Mouse (Mus musculus): ENCODE measurements around the gene Mrps33. TPM values are rescaled to one million over a fixed set of nuclear protein-coding genes. Genes with fewer than 3 reads are reported as not detected.

Mrps33 gene
- 34.2 and 73.7 TPM in 2 replicates for polyA plus RNA-seq (2012; rRNA removed)

- peak; percentile 95 for DNase-seq
- TF ChIP-seq POLR2A (IDR thresholded peaks at IDR 0.05; ENCODE audit: borderline replicate concordance, extremely low read depth, low read depth, low read length) (peak; percentile 76), CTCF (IDR thresholded peaks at IDR 0.05; ENCODE audit: insufficient read depth, low read length) (peak; percentile 50)
- peak within 1 kb of the TSS; percentile 78 for H3K4me3 ChIP-seq (replicated peaks; ENCODE audit: extremely low read depth, low read depth, low read length)
- WGBS: under 1% methylated on average over 40 of the region's 40 CpGs
- H3K4me1 ChIP-seq (ENCODE audit: control insufficient read depth, insufficient read depth, low read length): no peaks in the 10 kb centered on the region
Observed at GRCm38 (mm10) chr6:39810612-39811116, at the start of gene Mrps33. Gene Mrps33, minus strand, starts transcription at chr6:39810988.

- no peak for TF ChIP-seq CTCF (IDR thresholded peaks at IDR 0.05; ENCODE audit: insufficient read depth, low read length)
- no peak for TF ChIP-seq POLR2A (IDR thresholded peaks at IDR 0.05; ENCODE audit: borderline replicate concordance, extremely low read depth, low read depth, low read length)
- no peak for DNase-seq
- H3K4me1 ChIP-seq (ENCODE audit: control insufficient read depth, insufficient read depth, low read length): no peaks in the 10 kb centered on the region
- H3K4me3 ChIP-seq (replicated peaks; ENCODE audit: extremely low read depth, low read depth, low read length): no peak overlapping the region
- WGBS: 91% methylated on average over 4 of the region's 4 CpGs
Observed at GRCm38 (mm10) chr6:39849667-39850066, 38.9 kb upstream of the Mrps33 start.

- peak; percentile 28; the same call in 1 of the 2 replicates for TF ChIP-seq CTCF (IDR thresholded peaks at IDR 0.05; ENCODE audit: insufficient read depth, low read length)
- TF ChIP-seq POLR2A (IDR thresholded peaks at IDR 0.05; ENCODE audit: borderline replicate concordance, extremely low read depth, low read depth, low read length): no peak
- WGBS: 33% methylated on average over 7 of the region's 7 CpGs
- H3K4me1 ChIP-seq (ENCODE audit: control insufficient read depth, insufficient read depth, low read length): no peaks in the 10 kb centered on the region
- H3K4me3 ChIP-seq (replicated peaks; ENCODE audit: extremely low read depth, low read depth, low read length): no peak overlapping the region
- DNase-seq: no peak
Observed at GRCm38 (mm10) chr6:39848766-39849165, 38.0 kb upstream of the Mrps33 start.

- no peak overlapping the region for H3K4me3 ChIP-seq (replicated peaks; ENCODE audit: extremely low read depth, low read depth, low read length)
- H3K4me1 ChIP-seq (ENCODE audit: control insufficient read depth, insufficient read depth, low read length): no peaks in the 10 kb centered on the region
- TF ChIP-seq CTCF (IDR thresholded peaks at IDR 0.05; ENCODE audit: insufficient read depth, low read length) (no peak), POLR2A (IDR thresholded peaks at IDR 0.05; ENCODE audit: borderline replicate concordance, extremely low read depth, low read depth, low read length) (no peak)
- DNase-seq: no peak
- 59% methylated on average over 2 of the region's 2 CpGs for WGBS
Observed at GRCm38 (mm10) chr6:39847538-39847937, 36.8 kb upstream of the Mrps33 start.

GRCm38 (mm10) chr6:39843698-39844342 lies 33.0 kb upstream of the Mrps33 start:
- DNase-seq: no peak
- TF ChIP-seq CTCF (IDR thresholded peaks at IDR 0.05; ENCODE audit: insufficient read depth, low read length) (no peak), POLR2A (IDR thresholded peaks at IDR 0.05; ENCODE audit: borderline replicate concordance, extremely low read depth, low read depth, low read length) (no peak)
- 84% methylated on average over 14 of the region's 14 CpGs for WGBS
- H3K4me1 ChIP-seq (ENCODE audit: control insufficient read depth, insufficient read depth, low read length): no peaks in the 10 kb centered on the region
- no peak overlapping the region for H3K4me3 ChIP-seq (replicated peaks; ENCODE audit: extremely low read depth, low read depth, low read length)

DNA sequence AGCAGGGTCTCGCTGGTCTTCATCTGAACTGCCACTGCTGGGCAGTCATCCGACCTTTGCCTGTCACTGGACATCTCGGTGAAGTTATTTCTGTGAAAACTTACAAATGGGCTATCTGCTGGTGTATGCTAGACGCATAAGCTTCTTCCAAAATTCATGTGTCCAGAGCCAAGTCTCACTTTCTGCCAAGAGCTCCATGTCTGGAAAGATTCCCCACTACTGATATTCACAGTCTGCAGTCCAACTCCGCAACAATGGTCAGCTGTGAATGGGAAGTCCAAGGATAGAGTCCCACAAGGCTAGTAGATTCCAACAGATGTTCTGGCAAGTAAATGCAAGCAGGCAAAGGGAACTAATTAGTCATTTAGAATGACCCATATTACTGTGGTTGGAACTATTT lies 17.9 kb upstream of the Mrps33 start:
- no peak for DNase-seq

GRCm38 (mm10) chr6:39821241-39821640 lies 10.5 kb upstream of the Mrps33 start:
- Histone ChIP-seq H3K4me1 (ENCODE audit: control insufficient read depth, insufficient read depth, low read length) (no peaks in the 10 kb centered on the region), H3K4me3 (replicated peaks; ENCODE audit: extremely low read depth, low read depth, low read length) (no peak overlapping the region)
- TF ChIP-seq CTCF (IDR thresholded peaks at IDR 0.05; ENCODE audit: insufficient read depth, low read length) (no peak), POLR2A (IDR thresholded peaks at IDR 0.05; ENCODE audit: borderline replicate concordance, extremely low read depth, low read depth, low read length) (no peak)
- 70% methylated on average over 3 of the region's 3 CpGs for WGBS
- DNase-seq: no peak

More for the DNA sequence above, 17.9 kb upstream of the Mrps33 start:
- WGBS: 73% methylated on average over 5 of the region's 5 CpGs
- no peak for TF ChIP-seq POLR2A (IDR thresholded peaks at IDR 0.05; ENCODE audit: borderline replicate concordance, extremely low read depth, low read depth, low read length)
- TF ChIP-seq CTCF (IDR thresholded peaks at IDR 0.05; ENCODE audit: insufficient read depth, low read length): no peak
- no peak overlapping the region for H3K4me3 ChIP-seq (replicated peaks; ENCODE audit: extremely low read depth, low read depth, low read length)
- H3K4me1 ChIP-seq (ENCODE audit: control insufficient read depth, insufficient read depth, low read length): no peaks in the 10 kb centered on the region

GRCm38 (mm10) chr6:39818922-39819321 lies 8.1 kb upstream of the Mrps33 start:
- no peak for TF ChIP-seq POLR2A (IDR thresholded peaks at IDR 0.05; ENCODE audit: borderline replicate concordance, extremely low read depth, low read depth, low read length)
- TF ChIP-seq CTCF (IDR thresholded peaks at IDR 0.05; ENCODE audit: insufficient read depth, low read length): no peak
- 41% methylated on average over 4 of the region's 4 CpGs for WGBS

GRCm38 (mm10) chr6:39808511-39808910 lies 2.3 kb downstream of the Mrps33 start:
- 71% methylated on average over 5 of the region's 5 CpGs for WGBS
- TF ChIP-seq POLR2A (IDR thresholded peaks at IDR 0.05; ENCODE audit: borderline replicate concordance, extremely low read depth, low read depth, low read length) (no peak), CTCF (IDR thresholded peaks at IDR 0.05; ENCODE audit: insufficient read depth, low read length) (no peak)
- no peak overlapping the region for H3K4me3 ChIP-seq (replicated peaks; ENCODE audit: extremely low read depth, low read depth, low read length)
- DNase-seq: no peak
- no peaks in the 10 kb centered on the region for H3K4me1 ChIP-seq (ENCODE audit: control insufficient read depth, insufficient read depth, low read length)

More at GRCm38 (mm10) chr6:39818922-39819321, 8.1 kb upstream of the Mrps33 start:
- Histone ChIP-seq H3K4me3 (replicated peaks; ENCODE audit: extremely low read depth, low read depth, low read length) (no peak overlapping the region), H3K4me1 (ENCODE audit: control insufficient read depth, insufficient read depth, low read length) (no peaks in the 10 kb centered on the region)
- no peak for DNase-seq

DNA sequence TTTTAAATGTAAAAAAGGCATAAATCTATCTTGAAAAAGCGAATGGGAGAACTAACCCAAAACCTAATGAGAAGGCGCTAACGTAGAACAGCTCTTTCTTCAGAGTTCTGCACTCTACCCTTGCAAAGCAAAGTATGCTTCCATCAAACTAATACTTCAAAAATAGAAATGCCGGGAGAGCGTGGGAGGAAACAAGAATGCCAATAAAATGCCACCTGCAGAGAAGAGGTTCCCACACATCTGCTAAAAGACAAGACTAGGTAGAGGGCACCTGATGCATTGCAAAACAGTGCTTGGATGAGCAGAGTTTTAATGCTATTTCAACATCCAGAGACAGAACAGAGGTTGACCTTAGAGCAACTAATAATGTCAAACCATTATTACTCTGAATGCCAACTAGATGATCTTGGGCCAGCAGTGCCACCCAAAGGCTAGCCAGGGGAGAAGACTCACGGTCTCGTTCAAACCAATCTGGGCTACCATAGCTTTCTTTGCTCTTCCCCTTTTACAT lies 3.7 kb downstream of the Mrps33 start:
- DNase-seq: no peak
- no peak overlapping the region for H3K4me3 ChIP-seq (replicated peaks; ENCODE audit: extremely low read depth, low read depth, low read length)
- H3K4me1 ChIP-seq (ENCODE audit: control insufficient read depth, insufficient read depth, low read length): no peaks in the 10 kb centered on the region
- 91% methylated on average over 7 of the region's 7 CpGs for WGBS
- TF ChIP-seq CTCF (IDR thresholded peaks at IDR 0.05; ENCODE audit: insufficient read depth, low read length): no peak
- TF ChIP-seq POLR2A (IDR thresholded peaks at IDR 0.05; ENCODE audit: borderline replicate concordance, extremely low read depth, low read depth, low read length): no peak
